Comparison of ENCODE assay signal across 8 mouse cellular contexts in the genomic region with DNA sequence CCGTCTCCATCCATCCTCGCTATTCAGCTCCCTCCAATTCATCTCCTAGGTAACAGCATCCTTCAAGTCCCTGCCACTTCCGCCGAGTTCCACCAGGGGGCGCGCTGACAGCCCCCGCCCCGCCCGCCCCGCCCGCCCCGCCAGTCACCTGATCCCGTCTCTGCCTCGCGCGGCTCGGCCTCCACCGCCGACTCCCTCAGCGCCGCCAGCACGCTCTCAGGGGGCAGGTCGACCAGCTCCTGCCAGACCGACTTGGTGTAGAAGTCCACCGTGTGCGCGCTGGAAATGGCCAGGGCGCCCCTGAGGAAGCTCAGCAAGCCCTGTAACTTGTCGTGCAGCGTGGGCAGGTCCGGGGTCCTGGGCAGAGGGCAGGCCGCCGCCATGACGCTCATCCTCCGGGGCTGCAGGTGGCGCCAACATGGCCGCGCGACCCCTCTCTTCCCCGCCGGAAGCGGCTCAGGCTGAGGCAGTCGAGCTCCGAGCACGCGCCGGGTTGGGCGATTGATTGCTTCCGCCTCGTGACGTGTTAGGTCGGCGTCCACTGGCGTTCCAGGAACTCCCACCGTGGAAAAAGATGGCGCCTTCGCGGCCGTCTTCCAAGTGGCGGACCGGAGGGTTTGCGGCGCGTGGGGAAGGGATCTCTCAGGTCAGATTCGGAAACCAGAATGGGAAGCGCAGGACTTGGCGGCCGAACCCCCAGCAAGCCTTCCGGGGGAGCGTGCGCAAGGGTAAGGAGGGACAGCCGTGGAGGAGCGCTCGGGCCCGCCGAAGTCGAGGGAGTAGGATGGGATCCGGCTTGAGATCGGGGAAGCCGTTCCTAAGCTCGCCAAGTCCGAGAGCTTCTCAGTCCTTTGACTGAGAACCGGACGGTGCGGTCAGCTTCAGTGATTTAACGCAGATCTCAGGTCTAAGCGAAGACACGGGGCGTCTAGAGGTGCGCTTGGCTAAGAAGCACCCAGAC. TPM values are rescaled to one million over a fixed set of nuclear protein-coding genes. Genes with fewer than 3 reads are reported as not detected.
DNase-seq lines count a peak whose midpoint lies in the region; ATAC-seq lines count a peak whose summit lies in the region.

A gene (plus strand): TSS at position 140 of the 961 bp plus-strand sequence.
A gene (minus strand): TSS at position 453 of the 961 bp plus-strand sequence.

- H3K27ac ChIP-seq in hindbrain, embryonic 15.5 days (replicated peaks): peak within 1 kb of the TSS; percentile 99

- WGBS in hindbrain, embryonic 15.5 days: under 1% methylated on average over 90 of the region's 90 CpGs

- H3K4me3 ChIP-seq in hindbrain, embryonic 15.5 days: peak within 1 kb of the TSS; percentile 97

- peak within 1 kb of the TSS; percentile 87 for H3K4me2 ChIP-seq in hindbrain, embryonic 15.5 days

- peak; percentile 97 for DNase-seq in T-cell, adult 2 months (ENCODE audit: low spot score)
- peak; percentile 96 for DNase-seq in cerebellum, postnatal 36 days
- peak; percentile 97 to 98 for DNase-seq in frontal cortex, postnatal 36 days (ENCODE audit: low spot score in 2 of 2)
- DNase-seq in left cerebral cortex, adult 11 months (ENCODE audit: low spot score): peak; percentile 95
- peak; percentile 98 for DNase-seq in lung, postnatal 4 days
- DNase-seq in retina, postnatal 7 days (ENCODE audit: low read depth, low spot score): peak; percentile 94
- peak; percentile 95 for DNase-seq in urinary bladder, adult 2 months (ENCODE audit: low spot score)

- H3K27me3 ChIP-seq in hindbrain, embryonic 15.5 days: no peaks in the 10 kb centered on the region

- peaks cover 33% of the 10 kb centered on the region for H3K36me3 ChIP-seq in hindbrain, embryonic 15.5 days

- peak within 1 kb of the TSS; percentile 77 for H3K9ac ChIP-seq in hindbrain, embryonic 15.5 days

- H3K9me3 ChIP-seq in hindbrain, embryonic 15.5 days: no peaks in the 10 kb centered on the region

- ATAC-seq in hindbrain, embryonic 15.5 days (ENCODE audit: low FRiP score, low read depth): peak; percentile 99

- peaks cover 20% of the 10 kb centered on the region for H3K4me1 ChIP-seq in hindbrain, embryonic 15.5 days (replicated peaks)

RNA-seq across cellular contexts. Expression of the first gene that starts in this region (rescaled TPM):
- 38.2 and 38.9 TPM in 2 replicates for polyA plus RNA-seq in hindbrain, embryonic 15.5 days (2015; fragmentation: Nextera tagmentation; extraction: Ambion mirVana)
- 21.6 and 25.5 TPM in 2 replicates for polyA plus RNA-seq in urinary bladder, adult 2 months (2012; rRNA removed)

RNA-seq across cellular contexts. Expression of the second gene that starts in this region (rescaled TPM):
- 13.5 and 14.4 TPM in 2 replicates for polyA plus RNA-seq in hindbrain, embryonic 15.5 days (2015; fragmentation: Nextera tagmentation; extraction: Ambion mirVana)
- 5.5 and 6.4 TPM in 2 replicates for polyA plus RNA-seq in urinary bladder, adult 2 months (2012; rRNA removed)

Comparison
In these comparisons a context has a peak if more than half of its experiments do, and no peak if none do; other contexts are left out.
1. Peak in every context shown above with its lines: DNase-seq, ATAC-seq, H3K4me3 ChIP-seq and H3K27ac ChIP-seq.